Mouse (Mus musculus): Measurements from ENCODE around the gene Braf. TPM values are rescaled to one million over a fixed set of nuclear protein-coding genes. Genes with fewer than 3 reads are reported as not detected.

The Braf gene
- total and polyA plus RNA-seq, 3 experiments = 9.8 to 21.8 (median 11.2) TPM

DNA sequence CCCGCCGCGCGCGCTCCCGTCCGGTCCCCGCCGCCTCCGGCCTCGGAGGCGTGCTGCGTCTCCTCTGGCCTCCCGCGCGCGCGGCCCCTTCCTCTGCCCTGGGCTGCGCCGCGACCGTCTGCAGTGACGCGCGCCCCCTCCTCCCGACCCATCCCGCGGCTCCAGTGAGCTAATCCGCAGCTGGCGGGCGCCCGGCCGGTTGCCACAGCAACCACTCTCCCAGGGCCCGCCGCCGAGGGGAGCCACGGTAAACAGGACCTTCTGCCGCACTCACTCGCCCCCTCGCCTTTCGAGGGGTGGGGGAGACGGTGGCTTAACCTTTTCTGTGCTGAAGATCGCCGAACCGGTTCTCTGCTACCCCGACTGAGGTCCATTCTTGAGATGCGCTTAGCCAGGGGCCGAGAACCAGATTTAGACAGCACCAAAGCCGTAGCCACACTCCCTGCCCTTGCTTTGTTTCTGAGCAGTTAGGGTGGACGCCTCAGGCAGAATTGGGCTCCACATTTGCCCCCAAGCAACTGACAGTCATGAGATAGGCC lies 167.5 kb downstream of the Braf start, which contains the start of gene Dennd2a:
Gene Dennd2a (minus strand): TSS at position 145 of the 539 bp plus-strand sequence.
- no peak within 1 kb of the TSS for H3K27ac ChIP-seq (ENCODE audit: insufficient read depth, low read depth)
- H3K27me3 ChIP-seq (replicated peaks) = peaks cover 17% of the 10 kb centered on the region

DNA sequence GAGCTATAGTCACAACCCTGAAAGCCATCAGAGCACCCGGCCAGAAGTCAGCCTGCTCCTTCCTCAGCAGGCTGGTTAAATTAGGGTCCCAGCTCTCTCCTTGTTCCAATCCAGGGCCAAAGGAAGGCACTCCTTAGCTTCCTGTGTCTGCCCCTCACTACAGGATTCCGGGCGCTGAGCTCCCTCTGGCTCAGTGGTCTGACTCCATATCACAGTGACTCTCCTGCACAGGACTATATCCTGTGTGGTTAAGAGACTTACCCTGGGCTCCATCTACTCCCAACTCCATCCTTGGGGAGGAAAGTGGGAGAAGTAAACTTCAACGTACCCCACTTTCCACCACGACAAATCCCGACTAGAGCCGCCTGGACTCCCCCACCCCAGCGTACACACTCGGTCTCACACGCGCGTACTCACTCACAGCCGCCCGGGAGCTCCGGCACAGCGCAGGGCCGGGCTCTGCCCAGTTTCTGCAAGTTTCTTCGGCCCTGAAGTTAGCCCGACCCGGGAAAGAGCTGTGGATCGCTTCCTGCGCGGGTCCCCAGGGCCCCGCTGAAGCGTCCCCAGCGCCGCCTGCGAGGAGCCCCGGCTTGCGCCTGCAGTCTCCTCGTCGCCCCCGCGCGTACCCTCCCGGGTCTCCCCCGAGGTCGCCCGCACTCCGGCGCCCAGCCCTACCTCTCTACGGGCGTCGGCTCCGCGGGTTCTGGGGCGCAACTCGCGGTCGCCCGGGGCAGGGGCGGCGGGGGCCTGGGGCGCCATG lies 168.2 kb downstream of the Braf start:
- Histone ChIP-seq H3K4me3 (replicated peaks in 1 of 3; ENCODE audit: low read depth in 2 of 3, low read length in 2 of 3, poor library complexity in 1 of 3) (peak overlapping the region; percentile 42 to 69 (median 45)), H3K27ac (ENCODE audit: insufficient read depth, low read depth) (no peak overlapping the region), H3K9me3 (replicated peaks; ENCODE audit: low read length) (peaks cover 2% of the 10 kb centered on the region), H3K4me1 (ENCODE audit: control insufficient read depth in 1 of 2, insufficient read depth in 2 of 2) (peaks cover 0 to 24% of the 10 kb centered on the region in 2 experiments; a peak in 3 of 4 replicates), H3K36me3 (replicated peaks in 1 of 2; ENCODE audit: control insufficient read depth in 1 of 2, insufficient read depth in 1 of 2, low read length in 1 of 2) (no peaks in the 10 kb centered on the region), H3K79me2 (replicated peaks; ENCODE audit: control insufficient read depth, extremely low read depth, insufficient read depth, poor library complexity, severe bottlenecking) (no peaks in the 10 kb centered on the region), H3K4me2 (ENCODE audit: insufficient read depth, low read depth, poor library complexity, severe bottlenecking) (peak overlapping the region; percentile 45; the same call in 1 of the 2 replicates), H3K27me3 (replicated peaks) (peaks cover 17% of the 10 kb centered on the region), H3K9ac (ENCODE audit: insufficient read depth, low read depth) (peak overlapping the region; percentile 64)
- TF ChIP-seq UBTF (IDR thresholded peaks at IDR 0.05; ENCODE audit: low read depth, low read length) (0 out of 2 replicates have a peak, but pooled peaks have one; percentile 57), NELFE (IDR thresholded peaks at IDR 0.05; ENCODE audit: low read depth, low read length) (no peak), PAX5 (IDR thresholded peaks at IDR 0.05; ENCODE audit: low read length) (no peak), CHD2 (IDR thresholded peaks at IDR 0.05; ENCODE audit: low read length) (no peak), SIN3A (IDR thresholded peaks at IDR 0.05; ENCODE audit: low read length) (0 out of 2 replicates have a peak, but pooled peaks have one; percentile 18), USF2 (conservative IDR thresholded peaks at IDR 0.05; ENCODE audit: low read depth, low read length) (no peak)
- DNase-seq (ENCODE audit: extremely low read depth) = no peak
- in situ Hi-C loops (cut with MboI; ENCODE audit: low pct_ligation_motif_present, low pct_unique_long_range_greater_than_20kb, low sequenced_read_pairs) (no loop called here), dilution Hi-C loops (cut with MboI; ENCODE audit: extremely low pct_ligation_motif_present, extremely low pct_unique_long_range_greater_than_20kb, low sequenced_read_pairs) (loop anchor here (25.0 kb wide), 1 partner anchor 95 kb away; no protein-coding TSS in a partner anchor)

More for the DNA sequence above, 167.5 kb downstream of the Braf start, which contains the start of gene Dennd2a:
- peaks cover 2% of the 10 kb centered on the region for H3K9me3 ChIP-seq (replicated peaks; ENCODE audit: low read length)
- TF ChIP-seq RAD21 (IDR thresholded peaks at IDR 0.05; ENCODE audit: low read depth, low read length) (no peak), CHD2 (IDR thresholded peaks at IDR 0.05; ENCODE audit: low read length) (no peak), MAZ (IDR thresholded peaks at IDR 0.05; ENCODE audit: low read depth, low read length) (0 out of 2 replicates have a peak, but pooled peaks have one; percentile 23), CHD1 (IDR thresholded peaks at IDR 0.05; ENCODE audit: low read depth, low read length) (no peak), USF1 (IDR thresholded peaks at IDR 0.05; ENCODE audit: low read depth, low read length) (no peak), TCF12 (IDR thresholded peaks at IDR 0.05; ENCODE audit: low read depth, low read length) (0 out of 2 replicates have a peak, but pooled peaks have one; percentile 30), MEF2A (IDR thresholded peaks at IDR 0.05; ENCODE audit: borderline replicate concordance, low read depth, low read length) (0 out of 2 replicates have a peak, but pooled peaks have one; percentile 13), ZC3H11A (IDR thresholded peaks at IDR 0.05; ENCODE audit: low read depth, low read length) (no peak), PAX5 (IDR thresholded peaks at IDR 0.05; ENCODE audit: low read length) (no peak), MXI1 (IDR thresholded peaks at IDR 0.05; ENCODE audit: low read depth, low read length) (peak; percentile 72), JUN (IDR thresholded peaks at IDR 0.05; ENCODE audit: insufficient read depth, low read depth, low read length) (no peak), SIN3A (IDR thresholded peaks at IDR 0.05; ENCODE audit: low read length) (peak; percentile 48; the same call in 1 of the 2 replicates), POLR2A (IDR thresholded peaks at IDR 0.05; ENCODE audit: low read depth, low read length) (peak; percentile 23; the same call in 1 of the 2 replicates), IRF4 (IDR thresholded peaks at IDR 0.05; ENCODE audit: low read depth, low read length) (no peak), ELF1 (IDR thresholded peaks at IDR 0.05; ENCODE audit: low read depth, low read length) (no peak), NRF1 (IDR thresholded peaks at IDR 0.05; ENCODE audit: low read depth, low read length) (0 out of 2 replicates have a peak, but pooled peaks have one; percentile 18), E2F4 (IDR thresholded peaks at IDR 0.05; ENCODE audit: insufficient replicate concordance, low read depth, low read length) (no peak), ZNF384 (IDR thresholded peaks at IDR 0.05; ENCODE audit: low read depth, low read length) (no peak), CTCF (conservative IDR thresholded peaks at IDR 0.05 in 1 of 2, IDR thresholded peaks at IDR 0.05 in 1 of 2; ENCODE audit: low read depth in 2 of 2, low read length in 2 of 2) (no peak)
- DNase-seq (ENCODE audit: extremely low read depth) = no peak
- dilution Hi-C loops (cut with MboI; ENCODE audit: extremely low pct_ligation_motif_present, extremely low pct_unique_long_range_greater_than_20kb, low sequenced_read_pairs) = loop anchor here (25.0 kb wide), 1 partner anchor 95 kb away; no protein-coding TSS in a partner anchor
- H3K4me1 ChIP-seq (ENCODE audit: control insufficient read depth in 1 of 2, insufficient read depth in 2 of 2) = peaks cover 0 to 25% of the 10 kb centered on the region in 2 experiments; a peak in 3 of 4 replicates
- in situ Hi-C loops (cut with MboI; ENCODE audit: low pct_ligation_motif_present, low pct_unique_long_range_greater_than_20kb, low sequenced_read_pairs) = no loop called here
- H3K36me3 ChIP-seq (replicated peaks in 1 of 2; ENCODE audit: control insufficient read depth in 1 of 2, insufficient read depth in 1 of 2, low read length in 1 of 2) = no peaks in the 10 kb centered on the region
- H3K79me2 ChIP-seq (replicated peaks; ENCODE audit: control insufficient read depth, extremely low read depth, insufficient read depth, poor library complexity, severe bottlenecking) = no peaks in the 10 kb centered on the region
- peak within 1 kb of the TSS; percentile 45 for H3K4me2 ChIP-seq (ENCODE audit: insufficient read depth, low read depth, poor library complexity, severe bottlenecking)
- H3K4me3 ChIP-seq (replicated peaks in 1 of 3; ENCODE audit: low read depth in 2 of 3, low read length in 2 of 3, poor library complexity in 1 of 3) = peak within 1 kb of the TSS; percentile 42 to 69 (median 45)
- H3K9ac ChIP-seq (ENCODE audit: insufficient read depth, low read depth) = peak within 1 kb of the TSS; percentile 64

All from CH12.LX (cell line).